Mouse (Mus musculus) liver, postnatal 0 days (tissue): ENCODE data around the gene Abca14. TPM values are rescaled to one million over a fixed set of nuclear protein-coding genes. Genes with fewer than 3 reads are reported as not detected.
A peak's percentile ranks its signal among the peaks of the same experiment; 100 is the strongest.

ENCODE experiments used
- ATAC-seq: fragments of 200-750 bp; cut with Nextera tagmentation; 2 replicates; pipeline ENCODE4 v1.8.0; 2017; ENCODE audit warnings: mild to moderate bottlenecking, moderate library complexity
- DNase-seq: peaks from one replicate; pipeline ENCODE4 v3.0.0-alpha.2; 2016
- H3K27ac ChIP-seq: fragments of 300-500 bp; sonication (generic); 2 replicates; pipeline ENCODE4 v1.5.1; 2014; ENCODE audit warnings: antibody characterized with exemption, moderate library complexity, mild to moderate bottlenecking, low read depth
- H3K27me3 ChIP-seq: fragments of 300-500 bp; sonication (generic); 2 replicates; pipeline ENCODE4 v1.6.1; 2014; ENCODE audit warnings: low read length, control low read depth, mixed read lengths; ENCODE audit not compliant: insufficient read depth
- H3K36me3 ChIP-seq: fragments of 300-500 bp; sonication (generic); replicated peaks from 2 replicates; pipeline ENCODE4 v1.6.1; 2014; ENCODE audit warnings: mild to moderate bottlenecking, control low read depth, low read length, moderate library complexity, mixed read lengths; ENCODE audit not compliant: insufficient read depth
- H3K4me1 ChIP-seq: fragments of 300-500 bp; sonication (generic); 2 replicates; pipeline ENCODE4 v1.6.1; 2014; ENCODE audit warnings: antibody characterized with exemption, mild to moderate bottlenecking, control low read depth; ENCODE audit not compliant: insufficient read depth
- H3K4me2 ChIP-seq: fragments of 300-500 bp; sonication (generic); 2 replicates; pipeline ENCODE4 v1.6.1; 2014; ENCODE audit warnings: low read depth, mild to moderate bottlenecking, low read length, moderate library complexity, mixed read lengths
- H3K4me3 ChIP-seq: fragments of 300-500 bp; sonication (generic); 2 replicates; pipeline ENCODE4 v1.5.1; 2014; ENCODE audit warnings: low read depth, low read length
- H3K9ac ChIP-seq: fragments of 300-500 bp; sonication (generic); replicated peaks from 2 replicates; pipeline ENCODE4 v1.6.1; 2014; ENCODE audit warnings: mild to moderate bottlenecking, moderate library complexity
- H3K9me3 ChIP-seq: fragments of 300-500 bp; sonication (generic); 2 replicates; pipeline ENCODE4 v1.6.1; 2016; ENCODE audit warnings: mild to moderate bottlenecking, control low read depth, low read length, mixed read lengths
- CTCF ChIP-seq: sonication (generic); IDR thresholded peaks from 2 replicates; pipeline ENCODE4 v1.5.1; 2016; ENCODE audit warnings: antibody characterized with exemption, low read depth
- EP300 ChIP-seq: IDR thresholded peaks from 2 replicates; pipeline ENCODE4 v1.6.1; 2016; ENCODE audit warnings: antibody characterized with exemption, low read depth, mild to moderate bottlenecking
- WGBS: fragments of 180-500 bp; shearing (Covaris S2); extraction: QIAGEN DNeasy Blood & Tissue Kit; methylation state at CpG from one replicate; pipeline ENCODE4 v1.1.7; 2014; ENCODE audit not compliant: insufficient replicate concordance; 5-methylcytosine and 5-hydroxymethylcytosine counted together
- polyA plus RNA-seq: library from polyadenylated mRNA; unstranded; fragments of >200 nt; fragmentation: Nextera tagmentation; extraction: Ambion mirVana; gene quantifications from 2 replicates; pipeline ENCODE4 v1.2.1, GENCODE M21; 2015

Gene Abca14
- polyA plus RNA-seq, 1 experiment from 2014 or later: 0.20 TPM

GRCm38 (mm10) chr7:120173603-120174244 lies 30.0 kb upstream of the Abca14 start, which contains the start of gene Anks4b:
TSS of gene Anks4b (plus strand) at chr7:120173858.
- ATAC-seq: peak; percentile 93
- peak; percentile 83 for DNase-seq
- peak within 1 kb of the TSS; percentile 60 for H3K9ac ChIP-seq
- no peaks in the 10 kb centered on the region for H3K36me3 ChIP-seq
- TF ChIP-seq EP300 (peak; percentile 55; the same call in 1 of the 2 replicates), CTCF (no peak)
- H3K9me3 ChIP-seq: no peaks in the 10 kb centered on the region
- no peaks in the 10 kb centered on the region; the same call in 1 of the 2 replicates for H3K4me1 ChIP-seq
- H3K27ac ChIP-seq: peak within 1 kb of the TSS; percentile 86
- WGBS: 50% methylated on average over 10 of the region's 10 CpGs
- H3K4me2 ChIP-seq: peak within 1 kb of the TSS; percentile 65
- no peaks in the 10 kb centered on the region for H3K27me3 ChIP-seq
- peak within 1 kb of the TSS; percentile 42 for H3K4me3 ChIP-seq

- ATAC-seq (peak; percentile 58), DNase-seq (no peak)
- Histone ChIP-seq H3K36me3 (no peaks in the 10 kb centered on the region), H3K4me3 (peak overlapping the region; percentile 42), H3K27me3 (no peaks in the 10 kb centered on the region), H3K4me1 (no peaks in the 10 kb centered on the region; the same call in 1 of the 2 replicates), H3K4me2 (peak overlapping the region; percentile 65), H3K9me3 (no peaks in the 10 kb centered on the region), H3K27ac (peak overlapping the region; percentile 86), H3K9ac (peak overlapping the region; percentile 60; the same call in 1 of the 2 replicates)
- no peak for TF ChIP-seq CTCF
- TF ChIP-seq EP300: no peak
- WGBS: 54% methylated on average over 11 of the region's 11 CpGs
Measured at GRCm38 (mm10) chr7:120174723-120175504, 28.8 kb upstream of the Abca14 start.

DNA sequence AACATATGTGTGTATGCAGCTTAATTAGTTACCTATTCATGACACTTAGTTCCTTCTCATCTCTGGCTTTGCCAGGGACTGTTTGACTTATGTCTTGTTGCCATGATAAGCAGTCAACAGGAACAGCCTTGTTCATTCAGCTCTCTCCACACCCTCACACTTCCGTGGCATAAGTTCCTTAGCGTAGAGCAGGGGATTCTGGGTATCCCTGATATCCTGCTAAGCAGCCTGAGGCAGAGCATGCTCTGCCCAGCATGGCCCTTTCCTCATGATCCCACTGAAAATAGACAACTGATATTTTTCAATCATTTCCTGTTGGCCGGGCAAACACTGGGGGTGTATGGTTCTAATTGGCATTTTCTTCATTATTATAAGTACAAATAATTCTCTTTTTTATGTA lies 26.1 kb upstream of the Abca14 start:
- no peaks in the 10 kb centered on the region for H3K27me3 ChIP-seq
- no peaks in the 10 kb centered on the region for H3K9me3 ChIP-seq
- H3K9ac ChIP-seq: no peak overlapping the region
- H3K27ac ChIP-seq: no peak overlapping the region
- peaks cover 8% of the 10 kb centered on the region; the same call in 1 of the 2 replicates for H3K36me3 ChIP-seq
- no peaks in the 10 kb centered on the region; the same call in 1 of the 2 replicates for H3K4me1 ChIP-seq
- TF ChIP-seq EP300 (no peak), CTCF (no peak)
- 0 out of 2 replicates have a peak overlapping the region, but pooled peaks have one; percentile 18 for H3K4me2 ChIP-seq
- DNase-seq (no peak), ATAC-seq (no peak)
- 76% methylated on average over 3 of the region's 3 CpGs for WGBS
- no peak overlapping the region for H3K4me3 ChIP-seq

- 14% methylated on average over 2 of the region's 2 CpGs for WGBS
Measured at GRCm38 (mm10) chr7:120178935-120179334, 24.8 kb upstream of the Abca14 start.

GRCm38 (mm10) chr7:120180547-120180946 lies 23.2 kb upstream of the Abca14 start:
- Histone ChIP-seq H3K36me3 (peaks cover 10% of the 10 kb centered on the region; the same call in 1 of the 2 replicates), H3K27me3 (no peaks in the 10 kb centered on the region), H3K27ac (no peak overlapping the region), H3K4me1 (no peaks in the 10 kb centered on the region), H3K9me3 (no peaks in the 10 kb centered on the region), H3K9ac (no peak overlapping the region), H3K4me2 (no peak overlapping the region), H3K4me3 (no peak overlapping the region)
- DNase-seq: no peak
- ATAC-seq: peak; percentile 74
- TF ChIP-seq EP300: peak; percentile 43; the same call in 1 of the 2 replicates
- TF ChIP-seq CTCF: no peak
- whole genome bisulfite sequencing: 65% methylated on average over 5 of the region's 5 CpGs

More at GRCm38 (mm10) chr7:120178935-120179334, 24.8 kb upstream of the Abca14 start:
- Histone ChIP-seq H3K9ac (no peak overlapping the region), H3K36me3 (peaks cover 10% of the 10 kb centered on the region; the same call in 1 of the 2 replicates), H3K4me3 (no peak overlapping the region), H3K4me1 (no peaks in the 10 kb centered on the region), H3K4me2 (no peak overlapping the region), H3K27me3 (no peaks in the 10 kb centered on the region), H3K9me3 (no peaks in the 10 kb centered on the region), H3K27ac (no peak overlapping the region)
- TF ChIP-seq CTCF (no peak), EP300 (no peak)
- ATAC-seq (no peak), DNase-seq (no peak)
